Comparison of ENCODE assay signal across 9 mouse cellular contexts in the genomic region with DNA sequence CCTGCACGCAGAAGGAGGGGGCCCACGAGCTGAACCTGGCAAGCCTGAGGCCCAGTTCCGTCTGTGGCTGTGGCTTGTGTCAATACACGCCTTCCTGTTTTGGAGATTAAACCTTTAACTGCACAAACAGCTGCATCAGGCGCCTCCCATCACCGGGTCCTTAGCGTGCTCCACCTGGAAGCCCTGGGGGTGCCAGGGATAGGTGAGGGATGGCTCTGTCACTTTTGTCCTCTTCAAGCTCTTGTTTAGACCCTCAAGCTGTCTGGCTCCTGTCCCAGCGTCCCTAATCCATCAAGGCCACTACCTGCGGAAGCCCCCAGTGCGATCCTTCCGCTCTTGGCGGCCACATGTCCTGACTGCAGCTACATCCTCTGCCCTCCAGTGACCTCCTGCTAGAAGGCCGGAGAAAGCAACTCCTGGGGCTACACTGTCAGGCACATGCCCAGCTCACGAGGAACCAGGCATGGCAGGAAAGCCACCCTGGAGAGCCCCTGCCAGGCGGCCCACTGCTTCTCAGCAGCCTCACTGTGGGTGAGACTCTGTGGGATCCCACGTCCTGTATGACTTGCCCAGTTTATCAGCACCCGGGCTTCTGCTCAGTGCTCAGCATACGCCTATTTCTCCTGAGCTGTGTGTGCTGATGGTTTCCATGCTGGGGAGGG. TPM values are rescaled to one million over a fixed set of nuclear protein-coding genes. Genes with fewer than 3 reads are reported as not detected.
A peak's percentile ranks its signal among the peaks of the same experiment; 100 is the strongest.
DNase-seq lines count a peak whose midpoint lies in the region; ATAC-seq and TF ChIP-seq lines count a peak whose summit lies in the region.
"Had no signal": no experiment of that assay in that cellular context is flagged by ENCODE, and none has a peak within 500 bp of the region (broad histone marks: within the 10 kb centered on the region; RNA-seq: fewer than 3 reads in every experiment).

No protein-coding gene starts in this region.

- peaks cover 5% of the 10 kb centered on the region for H3K4me1 ChIP-seq in heart, adult 2 months (ENCODE audit: control insufficient read depth, insufficient read depth, low read length)

- no peak overlapping the region for H3K9ac ChIP-seq in heart, adult 2 months (ENCODE audit: low read depth, low read length)

- TF ChIP-seq CTCF in heart, adult 2 months (IDR thresholded peaks at IDR 0.05), result no peak

- no peaks in the 10 kb centered on the region for H3K79me2 ChIP-seq in heart, adult 2 months (replicated peaks; ENCODE audit: control insufficient read depth, insufficient read depth, low read length)

- intact Hi-C loops in heart, adult 2 months (cut with DNase I), result loop anchor here (2.0 kb wide), 1 partner anchor 14 kb away; no protein-coding TSS in a partner anchor

- H3K27ac ChIP-seq in heart, adult 2 months, result peak overlapping the region; percentile 57

- 34% methylated on average over 18 of the region's 18 CpGs for WGBS in heart, adult 2 months

- peak; percentile 67 to 78 for DNase-seq in heart, adult 2 months
- no peak for DNase-seq in heart, postnatal 4 days
- DNase-seq in kidney, postnatal 4 days, result peak; percentile 63 to 71
- DNase-seq in ovary, adult 18-20 months (ENCODE audit: low spot score), result no peak
- DNase-seq in retina, embryonic 14.5 days (ENCODE audit: low spot score), result no peak
- DNase-seq in yolk sac, embryonic 10.5 days (ENCODE audit: low spot score), result no peak

- H3K36me3 ChIP-seq in heart, adult 2 months (ENCODE audit: control insufficient read depth, insufficient read depth, low read length), result no peaks in the 10 kb centered on the region

- peak; percentile 38; the same call in 1 of the 2 replicates for TF ChIP-seq EP300 in heart, adult 2 months (IDR thresholded peaks at IDR 0.05; ENCODE audit: insufficient read depth, low read depth, low read length)

- no peaks in the 10 kb centered on the region for H3K27me3 ChIP-seq in heart, adult 2 months (ENCODE audit: control insufficient read depth, insufficient read depth, low read length)

- 0 out of 2 replicates have a peak, but pooled peaks have one; percentile 7 for TF ChIP-seq POLR2A in heart, adult 2 months (IDR thresholded peaks at IDR 0.05; ENCODE audit: insufficient read depth, low read depth, low read length)

- ATAC-seq in granulocyte monocyte progenitor cell, adult 5-6 weeks (replicated peaks; ENCODE audit: poor library complexity, severe bottlenecking), result peak; percentile 78
- ATAC-seq in monocyte, adult 5-6 weeks (replicated peaks; ENCODE audit: insufficient number of reproducible peaks, low FRiP score, low TSS enrichment, poor library complexity, severe bottlenecking), result peak; percentile 62

- no peak overlapping the region for H3K4me3 ChIP-seq in heart, adult 2 months

RNA-seq across cellular contexts. Expression of a gene that starts 10.1 kb away (rescaled TPM):
- 10 to 100 TPM in 1 of 2 experiments, 1 to 10 TPM in 1; 7.4 to 11.5 TPM for total RNA-seq in heart, adult 2 months (2021)
- 18.4 and 23.1 TPM in 2 replicates for polyA plus RNA-seq in heart, adult 2 months (2012; rRNA removed)
- 10 to 100 TPM; 11.6 to 12.1 TPM for total RNA-seq in heart, postnatal 4 days (2021)
- 8.2 and 9.9 TPM in 2 replicates for total RNA-seq in granulocyte monocyte progenitor cell, adult 5-6 weeks (2014; fragmentation: Nextera tagmentation)
- 1.9 and 14.6 TPM in 2 replicates for total RNA-seq in granulocyte monocyte progenitor cell, adult 5-6 weeks (2017)
- 274 to 469 TPM (median 297 TPM) in 3 replicates for total RNA-seq in monocyte, adult 5-6 weeks (2017)

RNA-seq across cellular contexts. Expression of a gene that starts 32.2 kb away (rescaled TPM):
- not detected for total RNA-seq in heart, adult 2 months (2021)
- not detected in 2 replicates for polyA plus RNA-seq in heart, adult 2 months (2012; rRNA removed)
- not detected for total RNA-seq in heart, postnatal 4 days (2021)
- not detected in 2 replicates for total RNA-seq in granulocyte monocyte progenitor cell, adult 5-6 weeks (2014; fragmentation: Nextera tagmentation)
- not detected in 2 replicates for total RNA-seq in granulocyte monocyte progenitor cell, adult 5-6 weeks (2017)
- total RNA-seq in monocyte, adult 5-6 weeks (2017), result not detected in 3 replicates
- total RNA-seq: gastrocnemius, postnatal 4 days had no signal

RNA-seq across cellular contexts. Expression of a gene that starts 51.8 kb away (rescaled TPM):
- total RNA-seq in heart, adult 2 months (2021), result 10 to 100 TPM; 10.6 to 11.0 TPM
- 13.9 and 14.6 TPM in 2 replicates for polyA plus RNA-seq in heart, adult 2 months (2012; rRNA removed)
- 10 to 100 TPM; 83.0 to 90.4 TPM for total RNA-seq in heart, postnatal 4 days (2021)
- total RNA-seq in granulocyte monocyte progenitor cell, adult 5-6 weeks (2014; fragmentation: Nextera tagmentation), result 42.0 and 47.9 TPM in 2 replicates
- 8.7 and 9.2 TPM in 2 replicates for total RNA-seq in granulocyte monocyte progenitor cell, adult 5-6 weeks (2017)
- 12.6 to 29.2 TPM (median 15.6 TPM) in 3 replicates for total RNA-seq in monocyte, adult 5-6 weeks (2017)

Comparison
In these comparisons a context has a peak if more than half of its experiments do, and no peak if none do; other contexts are left out.
1. DNase-seq: peak in heart, adult 2 months (2 of 2) and kidney, postnatal 4 days (2 of 2); none in heart, postnatal 4 days (single experiment), ovary, adult 18-20 months (single experiment), retina, embryonic 14.5 days (single experiment) and yolk sac, embryonic 10.5 days (single experiment).
2. RNA of a gene that starts 10.1 kb away (total RNA-seq): 274 to 469 TPM in monocyte, adult 5-6 weeks; 1.9 to 14.6 TPM in granulocyte monocyte progenitor cell, adult 5-6 weeks, 11.6 to 12.1 TPM in heart, postnatal 4 days and 7.4 to 11.5 TPM in heart, adult 2 months; every median in the first group is over 10 times any median in the second.